Mouse (Mus musculus): Measurements from ENCODE around the gene Ptar1. TPM values are rescaled to one million over a fixed set of nuclear protein-coding genes. Genes with fewer than 3 reads are reported as not detected.

Gene Ptar1
- polyA plus RNA-seq (2015; fragmentation: Nextera tagmentation; extraction: Ambion mirVana) = 2.8 and 3.6 TPM in 2 replicates

- Histone ChIP-seq H3K27me3 (replicated peaks; ENCODE audit: control insufficient read depth, insufficient read depth, low read length) (no peaks in the 10 kb centered on the region), H3K4me3 (ENCODE audit: low read depth, low read length) (peak within 1 kb of the TSS; percentile 79), H3K4me1 (replicated peaks; ENCODE audit: control insufficient read depth, insufficient read depth, low read length) (0 out of 2 replicates have a peak, but pooled peaks cover 4% of the 10 kb centered on the region), H3K9ac (ENCODE audit: low read depth, low read length) (peak within 1 kb of the TSS; percentile 80), H3K27ac (ENCODE audit: low read depth, low read length) (peak within 1 kb of the TSS; percentile 76), H3K4me2 (replicated peaks; ENCODE audit: low read depth) (peak within 1 kb of the TSS; percentile 88), H3K36me3 (ENCODE audit: control insufficient read depth, insufficient read depth) (no peaks in the 10 kb centered on the region), H3K9me3 (ENCODE audit: control insufficient read depth) (no peaks in the 10 kb centered on the region)
- WGBS = under 1% methylated on average over 70 of the region's 93 CpGs
- TF ChIP-seq CTCF (IDR thresholded peaks at IDR 0.05; ENCODE audit: low read depth) = no peak
- ATAC-seq = peak; percentile 98
These were observed at the start of gene Ptar1 for GRCm38 (mm10) chr19:23687296-23688021. Ptar1 (plus strand) TSS chr19:23687429.

- no peak for ATAC-seq
- Histone ChIP-seq H3K9me3 (ENCODE audit: control insufficient read depth) (no peaks in the 10 kb centered on the region), H3K27me3 (replicated peaks; ENCODE audit: control insufficient read depth, insufficient read depth, low read length) (no peaks in the 10 kb centered on the region), H3K9ac (ENCODE audit: low read depth, low read length) (no peak overlapping the region), H3K27ac (ENCODE audit: low read depth, low read length) (no peak overlapping the region), H3K4me1 (replicated peaks; ENCODE audit: control insufficient read depth, insufficient read depth, low read length) (no peaks in the 10 kb centered on the region), H3K4me3 (ENCODE audit: low read depth, low read length) (no peak overlapping the region), H3K4me2 (replicated peaks; ENCODE audit: low read depth) (no peak overlapping the region), H3K36me3 (ENCODE audit: control insufficient read depth, insufficient read depth) (no peaks in the 10 kb centered on the region)
- no peak for TF ChIP-seq CTCF (IDR thresholded peaks at IDR 0.05; ENCODE audit: low read depth)
- WGBS = 88% methylated on average over 5 of the region's 5 CpGs
These were observed 43.4 kb upstream of the Ptar1 start for GRCm38 (mm10) chr19:23643819-23644218.

GRCm38 (mm10) chr19:23645347-23645746, 41.9 kb upstream of the Ptar1 start:
- Histone ChIP-seq H3K9ac (ENCODE audit: low read depth, low read length) (no peak overlapping the region), H3K27ac (ENCODE audit: low read depth, low read length) (no peak overlapping the region), H3K4me2 (replicated peaks; ENCODE audit: low read depth) (no peak overlapping the region), H3K36me3 (ENCODE audit: control insufficient read depth, insufficient read depth) (no peaks in the 10 kb centered on the region), H3K4me1 (replicated peaks; ENCODE audit: control insufficient read depth, insufficient read depth, low read length) (no peaks in the 10 kb centered on the region), H3K4me3 (ENCODE audit: low read depth, low read length) (no peak overlapping the region), H3K9me3 (ENCODE audit: control insufficient read depth) (no peaks in the 10 kb centered on the region), H3K27me3 (replicated peaks; ENCODE audit: control insufficient read depth, insufficient read depth, low read length) (no peaks in the 10 kb centered on the region)
- ATAC-seq = no peak
- no peak for TF ChIP-seq CTCF (IDR thresholded peaks at IDR 0.05; ENCODE audit: low read depth)
- 78% methylated on average over 7 of the region's 7 CpGs for WGBS

GRCm38 (mm10) chr19:23647308-23647707, 39.9 kb upstream of the Ptar1 start:
- H3K4me1 ChIP-seq (replicated peaks; ENCODE audit: control insufficient read depth, insufficient read depth, low read length) = no peaks in the 10 kb centered on the region
- H3K4me3 ChIP-seq (ENCODE audit: low read depth, low read length) = no peak overlapping the region
- H3K36me3 ChIP-seq (ENCODE audit: control insufficient read depth, insufficient read depth) = no peaks in the 10 kb centered on the region
- no peaks in the 10 kb centered on the region for H3K27me3 ChIP-seq (replicated peaks; ENCODE audit: control insufficient read depth, insufficient read depth, low read length)
- H3K4me2 ChIP-seq (replicated peaks; ENCODE audit: low read depth) = no peak overlapping the region
- WGBS = 91% methylated on average over 7 of the region's 7 CpGs
- no peak overlapping the region for H3K9ac ChIP-seq (ENCODE audit: low read depth, low read length)
- H3K27ac ChIP-seq (ENCODE audit: low read depth, low read length) = no peak overlapping the region
- H3K9me3 ChIP-seq (ENCODE audit: control insufficient read depth) = no peaks in the 10 kb centered on the region
- no peak for TF ChIP-seq CTCF (IDR thresholded peaks at IDR 0.05; ENCODE audit: low read depth)
- no peak for ATAC-seq

GRCm38 (mm10) chr19:23652644-23653043, 34.6 kb upstream of the Ptar1 start, which contains the start of gene 1700028P14Rik:
1700028P14Rik (minus strand) TSS chr19:23652812.
- Histone ChIP-seq H3K36me3 (ENCODE audit: control insufficient read depth, insufficient read depth) (no peaks in the 10 kb centered on the region), H3K27me3 (replicated peaks; ENCODE audit: control insufficient read depth, insufficient read depth, low read length) (no peaks in the 10 kb centered on the region), H3K4me2 (replicated peaks; ENCODE audit: low read depth) (no peak within 1 kb of the TSS; the same call in 1 of the 2 replicates), H3K4me1 (replicated peaks; ENCODE audit: control insufficient read depth, insufficient read depth, low read length) (no peaks in the 10 kb centered on the region), H3K27ac (ENCODE audit: low read depth, low read length) (no peak within 1 kb of the TSS), H3K4me3 (ENCODE audit: low read depth, low read length) (0 out of 2 replicates have a peak within 1 kb of the TSS, but pooled peaks have one; percentile 2), H3K9ac (ENCODE audit: low read depth, low read length) (no peak within 1 kb of the TSS), H3K9me3 (ENCODE audit: control insufficient read depth) (no peaks in the 10 kb centered on the region)
- TF ChIP-seq CTCF (IDR thresholded peaks at IDR 0.05; ENCODE audit: low read depth) = no peak
- ATAC-seq = peak; percentile 57
- 6% methylated on average over 13 of the region's 13 CpGs for WGBS

GRCm38 (mm10) chr19:23653154-23653553, 34.1 kb upstream of the Ptar1 start:
- 91% methylated on average over 5 of the region's 5 CpGs for WGBS
- no peaks in the 10 kb centered on the region for H3K36me3 ChIP-seq (ENCODE audit: control insufficient read depth, insufficient read depth)
- H3K27me3 ChIP-seq (replicated peaks; ENCODE audit: control insufficient read depth, insufficient read depth, low read length) = no peaks in the 10 kb centered on the region
- H3K4me2 ChIP-seq (replicated peaks; ENCODE audit: low read depth) = no peak overlapping the region
- H3K4me1 ChIP-seq (replicated peaks; ENCODE audit: control insufficient read depth, insufficient read depth, low read length) = no peaks in the 10 kb centered on the region
- H3K27ac ChIP-seq (ENCODE audit: low read depth, low read length) = no peak overlapping the region
- H3K4me3 ChIP-seq (ENCODE audit: low read depth, low read length) = no peak overlapping the region
- no peak for ATAC-seq
- no peak overlapping the region for H3K9ac ChIP-seq (ENCODE audit: low read depth, low read length)
- no peaks in the 10 kb centered on the region for H3K9me3 ChIP-seq (ENCODE audit: control insufficient read depth)
- no peak for TF ChIP-seq CTCF (IDR thresholded peaks at IDR 0.05; ENCODE audit: low read depth)

Measured in intestine, postnatal 0 days (tissue).